Mouse (Mus musculus): Measurements from ENCODE around the gene Cacna2d2.

DNA sequence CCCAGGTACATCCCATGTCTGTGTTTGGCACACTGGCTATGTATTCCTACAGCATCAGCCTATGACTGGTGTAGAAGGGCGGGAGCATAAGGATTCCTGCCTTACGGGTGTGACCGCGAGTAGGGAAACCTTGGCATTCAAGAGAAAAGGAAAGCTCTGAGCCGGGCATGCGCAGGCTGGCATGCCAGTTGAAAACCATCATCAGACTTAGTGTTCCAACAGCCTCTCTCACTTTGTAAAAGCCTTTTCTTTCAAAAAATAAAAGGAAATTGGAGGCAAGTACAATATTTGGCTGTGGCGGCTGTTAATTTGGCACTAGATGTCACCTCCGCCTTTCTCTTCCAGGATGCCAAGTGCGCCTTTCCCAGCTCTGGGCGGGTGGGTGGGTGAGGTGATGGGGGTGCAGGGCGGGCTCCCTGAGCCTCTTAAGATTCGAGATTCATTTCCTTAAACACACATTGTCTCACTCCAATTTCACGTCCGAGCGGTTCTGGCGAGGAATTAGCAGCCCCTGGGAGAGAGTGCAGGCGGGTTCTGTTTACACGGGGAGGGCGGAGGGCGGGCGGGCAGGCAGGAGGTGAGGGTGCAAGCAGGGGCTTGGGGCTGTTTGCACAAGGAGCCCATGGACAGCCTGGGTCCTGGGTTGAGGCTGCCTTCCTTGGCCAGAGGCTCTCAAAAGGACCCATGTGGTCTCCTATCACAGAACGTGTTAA is 49.5 kb downstream of the Cacna2d2 start:
- TF ChIP-seq CTCF (IDR thresholded peaks at IDR 0.05; ENCODE audit: low read depth, low read length) (no peak), POLR2A (IDR thresholded peaks at IDR 0.05; ENCODE audit: extremely low read depth, insufficient read depth, low read length) (no peak)
